Mouse (Mus musculus) liver, postnatal 0 days (tissue): ENCODE measurements around the gene Preb.

Source experiments
- CTCF ChIP-seq: sonication (generic); IDR thresholded peaks from 2 replicates; pipeline ENCODE4 v1.5.1; 2016; ENCODE audit warnings: antibody characterized with exemption, low read depth
- EP300 ChIP-seq: IDR thresholded peaks from 2 replicates; pipeline ENCODE4 v1.6.1; 2016; ENCODE audit warnings: antibody characterized with exemption, low read depth, mild to moderate bottlenecking

- TF ChIP-seq CTCF (peak; percentile 90), EP300 (no peak)
Measured at GRCm38 (mm10) chr5:31004184-31004583, 44.0 kb upstream of the Preb start.
